13 mouse cellular contexts compared by ENCODE assay signal in genomic region chr10:68211514-68211913, GRCm38 (mm10).
DNase-seq lines count a peak whose midpoint lies in the region; ATAC-seq and TF ChIP-seq lines count a peak whose summit lies in the region.
"Had no signal": no experiment of that assay in that cellular context is flagged by ENCODE, and none has a peak within 500 bp of the region (broad histone marks: within the 10 kb centered on the region; RNA-seq: fewer than 3 reads in every experiment).

No protein-coding gene starts in this region.

- TF ChIP-seq EP300 in liver, postnatal 0 days (IDR thresholded peaks at IDR 0.05; ENCODE audit: low read depth), result 0 out of 2 replicates have a peak, but pooled peaks have one; percentile 15

- ATAC-seq in liver, embryonic 12.5 days, result no peak
- ATAC-seq in liver, embryonic 11.5 days (replicated peaks; ENCODE audit: low FRiP score), result no peak
- ATAC-seq in intestine, embryonic 14.5 days (replicated peaks; ENCODE audit: low FRiP score, low TSS enrichment, low read depth), result no peak
- peak; percentile 50 for ATAC-seq in kidney, embryonic 16.5 days (ENCODE audit: low FRiP score, low TSS enrichment)
- ATAC-seq in liver, postnatal 0 days, result peak; percentile 84
- ATAC-seq in forebrain, embryonic 11.5 days (replicated peaks; ENCODE audit: low FRiP score), result no peak

- WGBS in liver, embryonic 12.5 days (ENCODE audit: insufficient replicate concordance), result 32% methylated on average over 2 of the region's 2 CpGs
- 36% methylated on average over 2 of the region's 2 CpGs for WGBS in liver, embryonic 11.5 days
- 61% methylated on average over 2 of the region's 2 CpGs for WGBS in intestine, embryonic 14.5 days
- 52% methylated on average over 2 of the region's 2 CpGs for WGBS in kidney, embryonic 16.5 days
- 33% methylated on average over 2 of the region's 2 CpGs for WGBS in liver, postnatal 0 days (ENCODE audit: insufficient replicate concordance)
- WGBS in forebrain, embryonic 11.5 days, result 63% methylated on average over 2 of the region's 2 CpGs

- no peak for TF ChIP-seq CTCF in liver, postnatal 0 days (IDR thresholded peaks at IDR 0.05; ENCODE audit: low read depth)

- peak overlapping the region; percentile 48 for H3K27ac ChIP-seq in liver, embryonic 12.5 days
- H3K27ac ChIP-seq in liver, embryonic 11.5 days (ENCODE audit: low read depth, low read length), result no peak overlapping the region
- H3K27ac ChIP-seq in intestine, embryonic 14.5 days (ENCODE audit: low read depth), result 0 out of 2 replicates have a peak overlapping the region, but pooled peaks have one; percentile 33
- H3K27ac ChIP-seq in kidney, embryonic 16.5 days (ENCODE audit: low read length), result peak overlapping the region; percentile 66
- H3K27ac ChIP-seq in liver, postnatal 0 days (ENCODE audit: low read depth), result peak overlapping the region; percentile 78
- H3K27ac ChIP-seq in forebrain, embryonic 11.5 days (ENCODE audit: low read depth, low read length), result no peak overlapping the region
- H3K27ac ChIP-seq: hindbrain, embryonic 14.5 days; midbrain, embryonic 10.5 days had no signal

- H3K4me2 ChIP-seq in liver, embryonic 12.5 days, result no peak overlapping the region
- no peak overlapping the region for H3K4me2 ChIP-seq in liver, embryonic 11.5 days
- no peak overlapping the region for H3K4me2 ChIP-seq in intestine, embryonic 14.5 days (ENCODE audit: low read length)
- H3K4me2 ChIP-seq in kidney, embryonic 16.5 days (replicated peaks; ENCODE audit: low read depth, low read length), result no peak overlapping the region; the same call in 1 of the 2 replicates
- 0 out of 2 replicates have a peak overlapping the region, but pooled peaks have one; percentile 32 for H3K4me2 ChIP-seq in liver, postnatal 0 days (ENCODE audit: low read depth, low read length)
- H3K4me2 ChIP-seq in forebrain, embryonic 11.5 days (ENCODE audit: low read depth, low read length, severe bottlenecking), result no peak overlapping the region
- H3K4me2 ChIP-seq: hindbrain, embryonic 14.5 days had no signal

- no peak for DNase-seq in liver, embryonic 11.5 days (ENCODE audit: low spot score)
- peak; percentile 49 for DNase-seq in intestine, embryonic 14.5 days (ENCODE audit: low spot score)
- no peak for DNase-seq in liver, postnatal 0 days
- DNase-seq in cerebellum, adult 11-12 months, result no peak
- DNase-seq in T-cell, adult 2 months (ENCODE audit: low spot score), result no peak
- DNase-seq in forebrain, embryonic 11.5 days (ENCODE audit: low spot score), result no peak
- DNase-seq: layer of hippocampus, adult 9-11 months; right cerebral cortex, adult 18-20 months; thymus, postnatal 4 days had no signal

- peaks cover 7% of the 10 kb centered on the region for H3K36me3 ChIP-seq in liver, embryonic 12.5 days
- peaks cover 3% of the 10 kb centered on the region; the same call in 1 of the 2 replicates for H3K36me3 ChIP-seq in liver, embryonic 11.5 days (ENCODE audit: control insufficient read depth, insufficient read depth, low read length)
- H3K36me3 ChIP-seq in intestine, embryonic 14.5 days (ENCODE audit: control insufficient read depth, insufficient read depth, low read length), result 0 out of 2 replicates have a peak, but pooled peaks cover 14% of the 10 kb centered on the region
- H3K36me3 ChIP-seq in kidney, embryonic 16.5 days (ENCODE audit: insufficient read depth, low read length), result peaks cover 9% of the 10 kb centered on the region
- H3K36me3 ChIP-seq in liver, postnatal 0 days (replicated peaks; ENCODE audit: insufficient read depth, low read length), result peaks cover 6% of the 10 kb centered on the region
- no peaks in the 10 kb centered on the region for H3K36me3 ChIP-seq in forebrain, embryonic 11.5 days (ENCODE audit: control insufficient read depth, insufficient read depth, low read length)

- H3K4me1 ChIP-seq in liver, embryonic 12.5 days, result no peaks in the 10 kb centered on the region
- H3K4me1 ChIP-seq in liver, embryonic 11.5 days (replicated peaks; ENCODE audit: control insufficient read depth, insufficient read depth, low read length), result peaks cover 5% of the 10 kb centered on the region
- H3K4me1 ChIP-seq in intestine, embryonic 14.5 days (replicated peaks; ENCODE audit: control insufficient read depth, insufficient read depth, low read length), result peaks cover 42% of the 10 kb centered on the region
- H3K4me1 ChIP-seq in kidney, embryonic 16.5 days (ENCODE audit: insufficient read depth, low read length), result peaks cover 44% of the 10 kb centered on the region
- peaks cover 8% of the 10 kb centered on the region; the same call in 1 of the 2 replicates for H3K4me1 ChIP-seq in liver, postnatal 0 days (ENCODE audit: insufficient read depth)
- H3K4me1 ChIP-seq in forebrain, embryonic 11.5 days (replicated peaks; ENCODE audit: control insufficient read depth, insufficient read depth, low read length), result peaks cover 3% of the 10 kb centered on the region; the same call in 1 of the 2 replicates

- H3K27me3 ChIP-seq in liver, embryonic 12.5 days (replicated peaks), result no peaks in the 10 kb centered on the region
- H3K27me3 ChIP-seq in liver, embryonic 11.5 days (replicated peaks; ENCODE audit: control insufficient read depth, insufficient read depth, low read length), result no peaks in the 10 kb centered on the region
- no peaks in the 10 kb centered on the region for H3K27me3 ChIP-seq in intestine, embryonic 14.5 days (replicated peaks; ENCODE audit: control insufficient read depth, insufficient read depth, low read length)
- no peaks in the 10 kb centered on the region for H3K27me3 ChIP-seq in kidney, embryonic 16.5 days (ENCODE audit: insufficient read depth, low read length)
- H3K27me3 ChIP-seq in liver, postnatal 0 days (ENCODE audit: insufficient read depth, low read length), result no peaks in the 10 kb centered on the region
- H3K27me3 ChIP-seq in forebrain, embryonic 11.5 days (ENCODE audit: control insufficient read depth, insufficient read depth, low read length), result no peaks in the 10 kb centered on the region

- no peak overlapping the region for H3K4me3 ChIP-seq in liver, embryonic 12.5 days
- no peak overlapping the region for H3K4me3 ChIP-seq in liver, embryonic 11.5 days (ENCODE audit: low read depth, low read length)
- H3K4me3 ChIP-seq in intestine, embryonic 14.5 days (ENCODE audit: low read depth, low read length), result no peak overlapping the region
- no peak overlapping the region for H3K4me3 ChIP-seq in kidney, embryonic 16.5 days (ENCODE audit: low read length)
- no peak overlapping the region for H3K4me3 ChIP-seq in liver, postnatal 0 days (ENCODE audit: low read depth, low read length)
- H3K4me3 ChIP-seq in forebrain, embryonic 11.5 days (ENCODE audit: low read depth, low read length), result no peak overlapping the region
- H3K4me3 ChIP-seq: midbrain, embryonic 10.5 days had no signal

- H3K9me3 ChIP-seq in liver, embryonic 12.5 days (replicated peaks), result no peaks in the 10 kb centered on the region
- H3K9me3 ChIP-seq in liver, embryonic 11.5 days (ENCODE audit: control insufficient read depth, low read length), result peaks cover 2% of the 10 kb centered on the region; the same call in 1 of the 2 replicates
- H3K9me3 ChIP-seq in intestine, embryonic 14.5 days (ENCODE audit: control insufficient read depth, low read length), result peaks cover 6% of the 10 kb centered on the region; the same call in 1 of the 2 replicates
- peaks cover 5% of the 10 kb centered on the region; the same call in 1 of the 2 replicates for H3K9me3 ChIP-seq in kidney, embryonic 16.5 days (ENCODE audit: low read length)
- H3K9me3 ChIP-seq in liver, postnatal 0 days (ENCODE audit: low read length), result peaks cover 3% of the 10 kb centered on the region; the same call in 1 of the 2 replicates
- H3K9me3 ChIP-seq in forebrain, embryonic 11.5 days (ENCODE audit: control insufficient read depth, low read length), result no peaks in the 10 kb centered on the region; the same call in 1 of the 2 replicates

- H3K9ac ChIP-seq in liver, embryonic 12.5 days, result no peak overlapping the region
- H3K9ac ChIP-seq in liver, embryonic 11.5 days (ENCODE audit: low read depth, low read length), result no peak overlapping the region
- no peak overlapping the region for H3K9ac ChIP-seq in intestine, embryonic 14.5 days (ENCODE audit: low read length)
- no peak overlapping the region for H3K9ac ChIP-seq in kidney, embryonic 16.5 days (replicated peaks; ENCODE audit: low read length)
- no peak overlapping the region for H3K9ac ChIP-seq in liver, postnatal 0 days (replicated peaks)
- no peak overlapping the region for H3K9ac ChIP-seq in forebrain, embryonic 11.5 days (ENCODE audit: low read length)
- H3K9ac ChIP-seq: hindbrain, embryonic 14.5 days had no signal

Comparison
In these comparisons a context has a peak if more than half of its experiments do, and no peak if none do; other contexts are left out.
1. ATAC-seq: peak in kidney, embryonic 16.5 days (single experiment) and liver, postnatal 0 days (single experiment); none in liver, embryonic 12.5 days (single experiment), liver, embryonic 11.5 days (single experiment), intestine, embryonic 14.5 days (single experiment) and forebrain, embryonic 11.5 days (single experiment).
2. H3K27ac ChIP-seq: peak in liver, embryonic 12.5 days (single experiment), intestine, embryonic 14.5 days (single experiment), kidney, embryonic 16.5 days (single experiment) and liver, postnatal 0 days (single experiment); none in liver, embryonic 11.5 days (single experiment) and forebrain, embryonic 11.5 days (single experiment).